Comparison of ENCODE assay signal across 9 mouse cellular contexts in the genomic region with DNA sequence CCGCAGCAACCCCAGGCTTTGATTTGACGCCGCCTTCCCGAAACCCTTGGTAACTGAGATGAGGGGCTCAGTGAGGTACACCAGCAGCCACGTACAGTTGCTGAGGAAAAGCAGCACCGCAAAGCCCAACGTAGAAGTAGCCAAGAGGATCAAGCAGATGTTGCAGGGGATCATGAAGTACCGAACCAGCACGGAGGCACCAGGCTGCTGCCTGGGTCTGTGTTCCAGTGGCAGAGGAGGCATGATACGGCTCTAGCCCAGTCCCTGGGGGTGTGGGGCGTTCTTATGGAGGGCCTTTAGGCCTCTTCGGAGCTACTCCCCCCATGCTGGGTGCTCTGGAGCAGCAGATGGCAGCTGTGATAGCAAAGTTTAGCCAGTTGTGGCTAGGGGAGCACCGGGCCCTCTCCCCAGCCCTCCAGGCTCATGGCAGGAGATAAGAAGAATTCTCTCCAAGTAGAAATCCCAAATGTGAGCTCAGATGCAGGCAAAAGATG. TPM values are rescaled to one million over a fixed set of nuclear protein-coding genes. Genes with fewer than 3 reads are reported as not detected.
A peak's percentile ranks its signal among the peaks of the same experiment; 100 is the strongest.
DNase-seq lines count a peak whose midpoint lies in the region; ATAC-seq and TF ChIP-seq lines count a peak whose summit lies in the region.
"Had no signal": no experiment of that assay in that cellular context is flagged by ENCODE, and none has a peak within 500 bp of the region (broad histone marks: within the 10 kb centered on the region; RNA-seq: fewer than 3 reads in every experiment).

No protein-coding gene starts in this region.

- DNase-seq in kidney, postnatal 0 days (ENCODE audit: low spot score) = no peak
- no peak for DNase-seq in kidney, postnatal 10 days
- DNase-seq in limb, embryonic 11.5 days (ENCODE audit: low spot score) = no peak
- DNase-seq in spleen, postnatal 10 days (ENCODE audit: low spot score in 2 of 2) = no peak
- no peak for DNase-seq in gastrocnemius, postnatal 10 days
- no peak for DNase-seq in MN1 (ENCODE audit: low spot score)

- ATAC-seq in kidney, postnatal 0 days (replicated peaks; ENCODE audit: low FRiP score, low read depth) = no peak
- ATAC-seq in embryonic facial prominence, embryonic 13.5 days (ENCODE audit: insufficient number of reproducible peaks, insufficient read depth, low FRiP score, low TSS enrichment, low read depth) = no peak
- ATAC-seq in limb, embryonic 11.5 days (ENCODE audit: insufficient number of reproducible peaks, low FRiP score, low TSS enrichment, low read depth) = no peak
- ATAC-seq in neural tube, embryonic 12.5 days (ENCODE audit: low FRiP score, low read depth) = no peak

- 76% methylated on average over 13 of the region's 13 CpGs for WGBS in kidney, postnatal 0 days
- 65% methylated on average over 13 of the region's 13 CpGs for WGBS in embryonic facial prominence, embryonic 13.5 days
- 83% methylated on average over 13 of the region's 13 CpGs for WGBS in limb, embryonic 11.5 days
- 76% methylated on average over 13 of the region's 13 CpGs for WGBS in neural tube, embryonic 12.5 days

- no peak for TF ChIP-seq CTCF in kidney, postnatal 0 days (IDR thresholded peaks at IDR 0.05; ENCODE audit: low read depth)

- no peaks in the 10 kb centered on the region for H3K9me3 ChIP-seq in kidney, postnatal 0 days (replicated peaks; ENCODE audit: low read length)
- no peaks in the 10 kb centered on the region for H3K9me3 ChIP-seq in embryonic facial prominence, embryonic 13.5 days
- H3K9me3 ChIP-seq in limb, embryonic 11.5 days (ENCODE audit: control insufficient read depth, low read length) = no peaks in the 10 kb centered on the region
- no peaks in the 10 kb centered on the region for H3K9me3 ChIP-seq in neural tube, embryonic 12.5 days

- no peak overlapping the region for H3K9ac ChIP-seq in kidney, postnatal 0 days (ENCODE audit: low read depth, low read length)
- H3K9ac ChIP-seq in embryonic facial prominence, embryonic 13.5 days = peak overlapping the region; percentile 74
- H3K9ac ChIP-seq in limb, embryonic 11.5 days (ENCODE audit: low read length) = peak overlapping the region; percentile 72
- peak overlapping the region; percentile 65 for H3K9ac ChIP-seq in neural tube, embryonic 12.5 days

- H3K27ac ChIP-seq in kidney, postnatal 0 days = peak overlapping the region; percentile 21; the same call in 1 of the 2 replicates
- peak overlapping the region; percentile 83 for H3K27ac ChIP-seq in embryonic facial prominence, embryonic 13.5 days
- no peak overlapping the region for H3K27ac ChIP-seq in limb, embryonic 11.5 days (replicated peaks; ENCODE audit: low read depth, low read length)
- H3K27ac ChIP-seq in neural tube, embryonic 12.5 days = peak overlapping the region; percentile 92

- H3K4me1 ChIP-seq in kidney, postnatal 0 days (replicated peaks; ENCODE audit: insufficient read depth, low read length) = peaks cover 28% of the 10 kb centered on the region
- H3K4me1 ChIP-seq in embryonic facial prominence, embryonic 13.5 days = peaks cover 66% of the 10 kb centered on the region
- H3K4me1 ChIP-seq in limb, embryonic 11.5 days (ENCODE audit: control insufficient read depth, insufficient read depth, low read length) = peaks cover 34% of the 10 kb centered on the region
- H3K4me1 ChIP-seq in neural tube, embryonic 12.5 days = peaks cover 91% of the 10 kb centered on the region

- H3K36me3 ChIP-seq in kidney, postnatal 0 days (ENCODE audit: insufficient read depth, low read length) = peaks cover 13% of the 10 kb centered on the region; the same call in 1 of the 2 replicates
- peaks cover 60% of the 10 kb centered on the region for H3K36me3 ChIP-seq in embryonic facial prominence, embryonic 13.5 days
- peaks cover 2% of the 10 kb centered on the region for H3K36me3 ChIP-seq in limb, embryonic 11.5 days (ENCODE audit: control insufficient read depth, insufficient read depth, low read length)
- peaks cover 46% of the 10 kb centered on the region for H3K36me3 ChIP-seq in neural tube, embryonic 12.5 days

- H3K27me3 ChIP-seq in kidney, postnatal 0 days (ENCODE audit: insufficient read depth, low read length) = no peaks in the 10 kb centered on the region
- no peaks in the 10 kb centered on the region for H3K27me3 ChIP-seq in embryonic facial prominence, embryonic 13.5 days
- no peaks in the 10 kb centered on the region for H3K27me3 ChIP-seq in limb, embryonic 11.5 days (ENCODE audit: control insufficient read depth, insufficient read depth, low read length)
- H3K27me3 ChIP-seq in neural tube, embryonic 12.5 days (replicated peaks) = no peaks in the 10 kb centered on the region

- H3K4me2 ChIP-seq in kidney, postnatal 0 days (ENCODE audit: low read length) = peak overlapping the region; percentile 46; the same call in 1 of the 2 replicates
- H3K4me2 ChIP-seq in embryonic facial prominence, embryonic 13.5 days = peak overlapping the region; percentile 59
- H3K4me2 ChIP-seq in limb, embryonic 11.5 days (ENCODE audit: low read depth, severe bottlenecking) = peak overlapping the region; percentile 50
- peak overlapping the region; percentile 70 for H3K4me2 ChIP-seq in neural tube, embryonic 12.5 days (replicated peaks)

- 0 out of 2 replicates have a peak overlapping the region, but pooled peaks have one; percentile 1 for H3K4me3 ChIP-seq in kidney, postnatal 0 days (replicated peaks; ENCODE audit: low read depth, low read length)
- H3K4me3 ChIP-seq in embryonic facial prominence, embryonic 13.5 days = peak overlapping the region; percentile 41
- peak overlapping the region; percentile 24; the same call in 1 of the 2 replicates for H3K4me3 ChIP-seq in limb, embryonic 11.5 days (ENCODE audit: low read depth, low read length)
- peak overlapping the region; percentile 39 for H3K4me3 ChIP-seq in neural tube, embryonic 12.5 days

RNA-seq across cellular contexts. Expression of a gene that starts 11.8 kb away (rescaled TPM):
- polyA plus RNA-seq in kidney, postnatal 0 days (2015; fragmentation: Nextera tagmentation; extraction: Ambion mirVana) = 76.5 and 79.8 TPM in 2 replicates
- 83.7 and 92.1 TPM in 2 replicates for polyA plus RNA-seq in embryonic facial prominence, embryonic 13.5 days (2015; fragmentation: Nextera tagmentation; extraction: Ambion mirVana)
- polyA plus RNA-seq in limb, embryonic 11.5 days (2014; fragmentation: Nextera tagmentation; extraction: Ambion mirVana) = 38.6 and 41.5 TPM in 2 replicates
- 149 and 165 TPM in 2 replicates for polyA plus RNA-seq in neural tube, embryonic 12.5 days (2016; fragmentation: Nextera tagmentation; extraction: Ambion mirVana)
- 10 to 100 TPM; 31.4 to 40.8 TPM for total RNA-seq in gastrocnemius, postnatal 10 days (2021)

RNA-seq across cellular contexts. Expression of a gene that starts 15.1 kb away (rescaled TPM):
- 14.9 and 20.6 TPM in 2 replicates for polyA plus RNA-seq in kidney, postnatal 0 days (2015; fragmentation: Nextera tagmentation; extraction: Ambion mirVana)
- 1.6 and 2.1 TPM in 2 replicates for polyA plus RNA-seq in embryonic facial prominence, embryonic 13.5 days (2015; fragmentation: Nextera tagmentation; extraction: Ambion mirVana)
- 0.20 TPM in 1 of 2 replicates, not detected in the other for polyA plus RNA-seq in limb, embryonic 11.5 days (2014; fragmentation: Nextera tagmentation; extraction: Ambion mirVana)
- 0.89 and 1.6 TPM in 2 replicates for polyA plus RNA-seq in neural tube, embryonic 12.5 days (2016; fragmentation: Nextera tagmentation; extraction: Ambion mirVana)
- under 1 TPM in 1 of 2 experiments, not detected in 1; 0.33 TPM for total RNA-seq in gastrocnemius, postnatal 10 days (2021)

RNA-seq across cellular contexts. Expression of a gene that starts 17.6 kb away (rescaled TPM):
- polyA plus RNA-seq in kidney, postnatal 0 days (2015; fragmentation: Nextera tagmentation; extraction: Ambion mirVana) = 4.8 and 5.1 TPM in 2 replicates
- 2.3 and 2.9 TPM in 2 replicates for polyA plus RNA-seq in embryonic facial prominence, embryonic 13.5 days (2015; fragmentation: Nextera tagmentation; extraction: Ambion mirVana)
- polyA plus RNA-seq in limb, embryonic 11.5 days (2014; fragmentation: Nextera tagmentation; extraction: Ambion mirVana) = 0.28 and 0.70 TPM in 2 replicates
- polyA plus RNA-seq in neural tube, embryonic 12.5 days (2016; fragmentation: Nextera tagmentation; extraction: Ambion mirVana) = 6.8 and 7.0 TPM in 2 replicates
- total RNA-seq in gastrocnemius, postnatal 10 days (2021) = 1 to 10 TPM; 2.7 to 3.2 TPM

RNA-seq across cellular contexts. Expression of a gene that starts 30.2 kb away (rescaled TPM):
- polyA plus RNA-seq in kidney, postnatal 0 days (2015; fragmentation: Nextera tagmentation; extraction: Ambion mirVana) = 0.56 and 0.71 TPM in 2 replicates
- 0.62 and 1.1 TPM in 2 replicates for polyA plus RNA-seq in embryonic facial prominence, embryonic 13.5 days (2015; fragmentation: Nextera tagmentation; extraction: Ambion mirVana)
- polyA plus RNA-seq in limb, embryonic 11.5 days (2014; fragmentation: Nextera tagmentation; extraction: Ambion mirVana) = 0.26 and 0.35 TPM in 2 replicates
- polyA plus RNA-seq in neural tube, embryonic 12.5 days (2016; fragmentation: Nextera tagmentation; extraction: Ambion mirVana) = 1.7 and 2.0 TPM in 2 replicates
- 10 to 100 TPM; 41.4 to 50.3 TPM for total RNA-seq in gastrocnemius, postnatal 10 days (2021)
- total RNA-seq: hematopoietic stem cell, adult 5-6 weeks had no signal

RNA-seq across cellular contexts. Expression of a gene that starts 49.2 kb away (rescaled TPM):
- polyA plus RNA-seq in kidney, postnatal 0 days (2015; fragmentation: Nextera tagmentation; extraction: Ambion mirVana) = 12.7 and 13.1 TPM in 2 replicates
- polyA plus RNA-seq in embryonic facial prominence, embryonic 13.5 days (2015; fragmentation: Nextera tagmentation; extraction: Ambion mirVana) = 29.9 and 30.7 TPM in 2 replicates
- polyA plus RNA-seq in limb, embryonic 11.5 days (2014; fragmentation: Nextera tagmentation; extraction: Ambion mirVana) = 20.1 and 20.2 TPM in 2 replicates
- 27.3 and 29.0 TPM in 2 replicates for polyA plus RNA-seq in neural tube, embryonic 12.5 days (2016; fragmentation: Nextera tagmentation; extraction: Ambion mirVana)
- 1 to 10 TPM; 6.5 to 8.7 TPM for total RNA-seq in gastrocnemius, postnatal 10 days (2021)
